Mouse (Mus musculus): ENCODE measurements around the gene Slc25a33.
"Not testable (repeated sequence)": the region's sequence is repeated elsewhere in the genome, so short reads cannot be mapped to it uniquely, and the experiment has no call there.

Gene Slc25a33

GRCm38 (mm10) chr4:149759517-149759916 lies 14.6 kb downstream of the Slc25a33 start:
- no peak for DNase-seq (ENCODE audit: low spot score in 2 of 2)

- no peak for DNase-seq (ENCODE audit: low spot score in 2 of 2)
These were observed 15.7 kb downstream of the Slc25a33 start for GRCm38 (mm10) chr4:149758423-149758822.

GRCm38 (mm10) chr4:149756546-149756945 lies 17.5 kb downstream of the Slc25a33 start:
- not testable (repeated sequence) for DNase-seq (ENCODE audit: low spot score in 2 of 2)

- no peak for DNase-seq (ENCODE audit: low spot score in 2 of 2)
These were observed 21.2 kb downstream of the Slc25a33 start for GRCm38 (mm10) chr4:149752836-149753235.

- peak in 1 of 2 experiments; percentile 46 for DNase-seq (ENCODE audit: low spot score in 2 of 2)
These were observed 21.8 kb downstream of the Slc25a33 start for GRCm38 (mm10) chr4:149752124-149752799.

GRCm38 (mm10) chr4:149750671-149751070 lies 23.4 kb downstream of the Slc25a33 start:
- DNase-seq (ENCODE audit: low spot score in 2 of 2) = no peak

- DNase-seq (ENCODE audit: low spot score in 2 of 2) = not testable (repeated sequence)
These were observed 24.4 kb downstream of the Slc25a33 start for GRCm38 (mm10) chr4:149749663-149750015.

- DNase-seq (ENCODE audit: low spot score in 2 of 2) = no peak
These were observed 24.9 kb downstream of the Slc25a33 start for GRCm38 (mm10) chr4:149749003-149749662.

GRCm38 (mm10) chr4:149744119-149744518 lies 30.0 kb downstream of the Slc25a33 start:
- no peak for DNase-seq (ENCODE audit: low spot score in 2 of 2)

GRCm38 (mm10) chr4:149742011-149742530 lies 32.0 kb downstream of the Slc25a33 start:
- no peak for DNase-seq (ENCODE audit: low spot score in 2 of 2)

- no peak for DNase-seq (ENCODE audit: low spot score in 2 of 2)
These were observed 33.8 kb downstream of the Slc25a33 start for GRCm38 (mm10) chr4:149740301-149740700.

GRCm38 (mm10) chr4:149739478-149739877 lies 34.6 kb downstream of the Slc25a33 start:
- DNase-seq (ENCODE audit: low spot score in 2 of 2) = no peak

- peak; percentile 85 to 88 for DNase-seq (ENCODE audit: low spot score in 2 of 2)
These were observed 36.4 kb downstream of the Slc25a33 start, which contains the start of gene Tmem201 for GRCm38 (mm10) chr4:149737383-149738324. TSS of gene Tmem201 (minus strand) at chr4:149738044.

- DNase-seq (ENCODE audit: low spot score in 2 of 2) = peak; percentile 29 to 36
These were observed 37.5 kb downstream of the Slc25a33 start for GRCm38 (mm10) chr4:149736581-149736980.

GRCm38 (mm10) chr4:149735624-149736250 lies 38.3 kb downstream of the Slc25a33 start:
- DNase-seq (ENCODE audit: low spot score in 2 of 2) = no peak

GRCm38 (mm10) chr4:149734730-149735475 lies 39.2 kb downstream of the Slc25a33 start:
- DNase-seq (ENCODE audit: low spot score in 2 of 2) = no peak

GRCm38 (mm10) chr4:149734246-149734645 lies 39.8 kb downstream of the Slc25a33 start:
- no peak for DNase-seq (ENCODE audit: low spot score in 2 of 2)

GRCm38 (mm10) chr4:149733748-149734147 lies 40.3 kb downstream of the Slc25a33 start:
- no peak for DNase-seq (ENCODE audit: low spot score in 2 of 2)

- no peak for DNase-seq (ENCODE audit: low spot score in 2 of 2)
These were observed 41.3 kb downstream of the Slc25a33 start for GRCm38 (mm10) chr4:149732800-149733199.

- DNase-seq (ENCODE audit: low spot score in 2 of 2) = no peak
These were observed 41.8 kb downstream of the Slc25a33 start for GRCm38 (mm10) chr4:149732313-149732712.

- no peak for DNase-seq (ENCODE audit: low spot score in 2 of 2)
These were observed 43.2 kb downstream of the Slc25a33 start for GRCm38 (mm10) chr4:149730827-149731226.
